Mouse (Mus musculus) MEL (cell line): ENCODE measurements around the gene Tmod1. TPM values are rescaled to one million over a fixed set of nuclear protein-coding genes. Genes with fewer than 3 reads are reported as not detected.

ENCODE experiments used
- DNase-seq: peaks from one replicate; pipeline ENCODE4 v3.0.0; 2011; ENCODE audit warnings: low read depth, low spot score
- H3K27ac ChIP-seq: 2 replicates; pipeline ENCODE4 v1.5.1; 2012; ENCODE audit warnings: low read depth, mild to moderate bottlenecking, control low read depth, low read length, moderate library complexity; ENCODE audit not compliant: control insufficient read depth
- H3K27me3 ChIP-seq, 2 experiments: fragments of 150-350 bp in 1 of 2; sonication (generic) in 1 of 2; 2 replicates each; pipeline ENCODE4 v1.6.1; 2012; ENCODE audit warnings: low read length in 2 of 2, mild to moderate bottlenecking in 2 of 2, improper control_type of control experiment in 1 of 2, moderate library complexity in 1 of 2; ENCODE audit not compliant: insufficient read depth in 2 of 2, control insufficient read depth in 1 of 2
- H3K36me3 ChIP-seq, 2 experiments: 2 replicates each; pipeline ENCODE4 v1.6.1; 2012 to 2014; ENCODE audit warnings: low read length in 2 of 2, improper control_type of control experiment in 1 of 2, inconsistent platforms in 1 of 2, mild to moderate bottlenecking in 1 of 2; ENCODE audit not compliant: insufficient read depth in 2 of 2, control insufficient read depth in 1 of 2
- H3K4me1 ChIP-seq, 2 experiments: fragments of 150-350 bp in 1 of 2; sonication (generic) in 1 of 2; 2 replicates each; pipeline ENCODE4 v1.6.1; 2012; ENCODE audit warnings: low read length in 2 of 2, improper control_type of control experiment in 1 of 2, mild to moderate bottlenecking in 1 of 2; ENCODE audit not compliant: insufficient read depth in 2 of 2, control insufficient read depth in 1 of 2
- H3K4me3 ChIP-seq, 2 experiments: fragments of 150-350 bp in 1 of 2; sonication (generic) in 1 of 2; 2 replicates each; pipeline ENCODE4 v1.5.1; 2012; ENCODE audit warnings: low read depth in 2 of 2, low read length in 2 of 2, mild to moderate bottlenecking in 2 of 2, moderate library complexity in 2 of 2, control low read depth in 1 of 2, improper control_type of control experiment in 1 of 2; ENCODE audit not compliant: control insufficient read depth in 1 of 2, insufficient read depth in 1 of 2
- H3K79me2 ChIP-seq: 2 replicates; pipeline ENCODE4 v1.6.1; 2012; ENCODE audit warnings: mild to moderate bottlenecking, low read length, moderate library complexity; ENCODE audit not compliant: control insufficient read depth, poor library complexity, insufficient read depth
- H3K9ac ChIP-seq: 2 replicates; pipeline ENCODE4 v1.6.1; 2012; ENCODE audit warnings: low read depth, mild to moderate bottlenecking, control low read depth, low read length, moderate library complexity; ENCODE audit not compliant: control insufficient read depth, poor library complexity, severe bottlenecking
- H3K9me3 ChIP-seq: fragments of 150-350 bp; sonication (generic); replicated peaks from 2 replicates; pipeline ENCODE4 v1.6.1; 2012; ENCODE audit warnings: mild to moderate bottlenecking, low read length, improper control_type of control experiment, moderate library complexity; ENCODE audit not compliant: insufficient read depth
- CHD1 ChIP-seq: IDR thresholded peaks from 2 replicates; pipeline ENCODE4 v1.6.1; 2012; ENCODE audit warnings: low read depth, mild to moderate bottlenecking, inconsistent platforms, low read length, improper control_type of control experiment
- ELF1 ChIP-seq: IDR thresholded peaks from 2 replicates; pipeline ENCODE4 v1.6.1; 2014; ENCODE audit warnings: low read depth, mild to moderate bottlenecking, inconsistent platforms, low read length, improper control_type of control experiment, moderate library complexity
- EP300 ChIP-seq, 2 experiments: IDR thresholded peaks; 2 replicates each; pipeline ENCODE4 v1.6.1; 2011; ENCODE audit warnings: improper control_type of control experiment in 2 of 2, low read length in 2 of 2, low read depth in 1 of 2, mild to moderate bottlenecking in 1 of 2
- ETS1 ChIP-seq: IDR thresholded peaks from 2 replicates; pipeline ENCODE4 v1.6.1; 2012; ENCODE audit warnings: low read depth, mild to moderate bottlenecking, inconsistent platforms, low read length, improper control_type of control experiment, moderate library complexity
- GABPA ChIP-seq: IDR thresholded peaks from 2 replicates; pipeline ENCODE4 v1.6.1; 2012; ENCODE audit warnings: low read depth, mild to moderate bottlenecking, inconsistent platforms, low read length, improper control_type of control experiment, moderate library complexity
- GATA1 ChIP-seq: IDR thresholded peaks from 2 replicates; pipeline ENCODE4 v1.6.1; 2011; ENCODE audit warnings: low read depth, low read length, improper control_type of control experiment
- JUND ChIP-seq: IDR thresholded peaks from 2 replicates; pipeline ENCODE4 v1.6.1; 2011; ENCODE audit warnings: low read depth, mild to moderate bottlenecking, improper control_type of control experiment, low read length
- MAFK ChIP-seq: IDR thresholded peaks from 2 replicates; pipeline ENCODE4 v1.6.1; 2011; ENCODE audit warnings: low read depth, mild to moderate bottlenecking, low read length, improper control_type of control experiment, borderline replicate concordance
- MAX ChIP-seq: IDR thresholded peaks from 2 replicates; pipeline ENCODE4 v1.6.1; 2011; ENCODE audit warnings: low read length, improper control_type of control experiment
- MEF2A ChIP-seq: IDR thresholded peaks from 2 replicates; pipeline ENCODE4 v1.6.1; 2014; ENCODE audit warnings: low read depth, mild to moderate bottlenecking, inconsistent platforms, low read length, improper control_type of control experiment; ENCODE audit not compliant: poor library complexity, insufficient replicate concordance, severe bottlenecking; ENCODE audit errors: extremely low read depth
- MYB ChIP-seq: IDR thresholded peaks from 2 replicates; pipeline ENCODE4 v1.6.1; 2011; ENCODE audit warnings: mild to moderate bottlenecking, low read depth, low read length, improper control_type of control experiment
- MYC ChIP-seq: IDR thresholded peaks from 2 replicates; pipeline ENCODE4 v1.6.1; 2011; ENCODE audit warnings: low read depth, mild to moderate bottlenecking, low read length, improper control_type of control experiment, moderate library complexity
- NRF1 ChIP-seq: IDR thresholded peaks from 2 replicates; pipeline ENCODE4 v1.6.1; 2014; ENCODE audit warnings: low read depth, mild to moderate bottlenecking, inconsistent platforms, low read length, improper control_type of control experiment, moderate library complexity; ENCODE audit not compliant: poor library complexity, insufficient read depth, severe bottlenecking
- POLR2A ChIP-seq, 2 experiments: IDR thresholded peaks; 2 replicates each; pipeline ENCODE4 v1.6.1; 2011 to 2012; ENCODE audit warnings: low read length in 2 of 2, mild to moderate bottlenecking in 2 of 2, control low read depth in 1 of 2, improper control_type of control experiment in 1 of 2, low read depth in 1 of 2, moderate library complexity in 1 of 2; ENCODE audit not compliant: control insufficient read depth in 1 of 2, insufficient read depth in 1 of 2, poor library complexity in 1 of 2
- POLR2AphosphoS2 ChIP-seq: IDR thresholded peaks from 2 replicates; pipeline ENCODE4 v1.6.1; 2011; ENCODE audit warnings: low read length, improper control_type of control experiment
- POLR2AphosphoS5 ChIP-seq: IDR thresholded peaks from 2 replicates; pipeline ENCODE4 v1.6.1; 2012; ENCODE audit warnings: low read depth, borderline replicate concordance, mild to moderate bottlenecking, inconsistent platforms, low read length, moderate library complexity, mixed read lengths
- RCOR1 ChIP-seq: IDR thresholded peaks from 2 replicates; pipeline ENCODE4 v1.6.1; 2012; ENCODE audit warnings: low read depth, mild to moderate bottlenecking, inconsistent platforms, low read length, improper control_type of control experiment
- SIN3A ChIP-seq: IDR thresholded peaks from 2 replicates; pipeline ENCODE4 v1.6.1; 2012; ENCODE audit warnings: low read length, improper control_type of control experiment, inconsistent platforms
- SMC3 ChIP-seq: IDR thresholded peaks from 2 replicates; pipeline ENCODE4 v1.6.1; 2011; ENCODE audit warnings: low read depth, low read length, improper control_type of control experiment
- TAL1 ChIP-seq: IDR thresholded peaks from 2 replicates; pipeline ENCODE4 v1.6.1; 2012; ENCODE audit warnings: mild to moderate bottlenecking, inconsistent platforms, low read length, moderate library complexity, mixed read lengths
- TBP ChIP-seq: IDR thresholded peaks from 2 replicates; pipeline ENCODE4 v1.8.0; 2011; ENCODE audit warnings: low read depth, low read length, improper control_type of control experiment
- TCF12 ChIP-seq: IDR thresholded peaks from 2 replicates; pipeline ENCODE4 v1.6.1; 2014; ENCODE audit warnings: low read depth, mild to moderate bottlenecking, inconsistent platforms, low read length, improper control_type of control experiment, moderate library complexity
- UBTF ChIP-seq: IDR thresholded peaks from 2 replicates; pipeline ENCODE4 v1.6.1; 2012; ENCODE audit warnings: low read depth, mild to moderate bottlenecking, inconsistent platforms, low read length, improper control_type of control experiment, moderate library complexity, borderline replicate concordance; ENCODE audit not compliant: insufficient read depth
- USF2 ChIP-seq, 2 experiments: IDR thresholded peaks; 2 replicates each; pipeline ENCODE4 v1.6.1; 2011 to 2012; ENCODE audit warnings: improper control_type of control experiment in 2 of 2, low read length in 2 of 2, borderline replicate concordance in 1 of 2, inconsistent platforms in 1 of 2, low read depth in 1 of 2, mild to moderate bottlenecking in 1 of 2; ENCODE audit not compliant: insufficient read depth in 1 of 2
- ZC3H11A ChIP-seq: IDR thresholded peaks from 2 replicates; pipeline ENCODE4 v1.6.1; 2012; ENCODE audit warnings: low read depth, mild to moderate bottlenecking, inconsistent platforms, low read length, improper control_type of control experiment
- ZKSCAN1 ChIP-seq: IDR thresholded peaks from 2 replicates; pipeline ENCODE4 v1.6.1; 2012; ENCODE audit warnings: low read depth, mild to moderate bottlenecking, inconsistent platforms, low read length, improper control_type of control experiment, moderate library complexity
- ZMIZ1 ChIP-seq: IDR thresholded peaks from 2 replicates; pipeline ENCODE4 v1.6.1; 2012; ENCODE audit warnings: low read depth, mild to moderate bottlenecking, inconsistent platforms, low read length, improper control_type of control experiment, moderate library complexity
- ZNF384 ChIP-seq: IDR thresholded peaks from 2 replicates; pipeline ENCODE4 v1.6.1; 2012; ENCODE audit warnings: low read depth, mild to moderate bottlenecking, inconsistent platforms, low read length, improper control_type of control experiment
- polyA plus RNA-seq, 2 experiments: library from polyadenylated mRNA; stranded (reverse) in 1 of 2; unstranded in 1 of 2; fragments of >175 nt in 1 of 2; fragments of >200 nt in 1 of 2; gene quantifications; 2 replicates each; pipeline versions ENCODE4 v1.2.1 to v1.2.4; 2012; ENCODE audit warnings: low replicate concordance in 2 of 2, low read depth in 1 of 2; ENCODE audit not compliant: insufficient read length in 2 of 2, insufficient read depth in 1 of 2, missing spikeins in 1 of 2
- total RNA-seq: library from RNA; depleted of rRNA; stranded (reverse); fragments of 300-350 nt; gene quantifications from 2 replicates; pipeline ENCODE4 v1.2.3, GENCODE M21; 2012

The Tmod1 gene
- total and polyA plus RNA-seq, 3 experiments: 2.3 to 8.1 TPM; not detected in 1

DNA sequence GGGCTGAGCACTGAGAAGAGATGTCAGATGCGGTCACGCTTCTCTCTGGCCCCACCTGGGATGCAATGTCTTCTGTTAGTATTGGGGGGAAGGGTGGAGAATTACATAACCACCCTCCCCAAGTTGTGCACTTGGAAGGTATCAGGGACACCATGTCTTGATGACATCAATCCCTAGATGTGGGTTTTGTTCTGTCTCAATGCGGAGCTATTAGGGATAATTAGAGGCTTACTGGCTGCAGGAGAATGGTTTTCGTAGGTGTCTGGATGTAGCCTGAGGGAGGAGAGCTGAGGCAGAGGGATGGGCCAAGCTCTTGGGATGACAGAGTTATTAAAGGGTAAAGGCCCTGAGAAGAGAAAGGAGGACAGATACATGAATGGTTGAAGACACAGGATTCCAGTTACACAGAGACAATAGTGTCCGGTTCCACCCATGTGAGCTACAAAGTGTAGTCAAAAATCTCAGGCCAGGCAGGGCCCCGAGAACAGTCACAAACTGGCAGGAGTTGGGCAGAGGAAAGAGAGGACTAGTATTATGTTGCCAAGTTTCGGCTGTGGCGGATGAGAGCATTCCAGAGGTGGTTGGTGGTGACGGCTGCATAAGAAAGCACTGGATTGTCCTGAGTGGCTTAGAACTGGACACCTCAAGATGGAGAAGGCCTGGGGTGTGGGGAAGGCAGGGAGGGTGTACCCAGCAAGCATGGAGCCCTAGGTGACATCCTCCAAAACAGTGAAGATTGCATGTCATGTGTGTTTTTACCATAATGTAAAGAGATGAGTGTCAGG, 14.8 kb downstream of the Tmod1 start:
- Histone ChIP-seq H3K36me3 (no peaks in the 10 kb centered on the region), H3K9me3 (no peaks in the 10 kb centered on the region), H3K4me3 (no peak overlapping the region), H3K9ac (no peak overlapping the region)
- TF ChIP-seq JUND (no peak), MYB (no peak), ETS1 (no peak), POLR2AphosphoS5 (no peak), ELF1 (no peak), SIN3A (no peak), MYC (no peak), EP300 (IDR thresholded peaks at IDR 0.05; ENCODE audit: low read depth in 1 of 2, low read length in 2 of 2) (no peak), ZMIZ1 (no peak), POLR2A (IDR thresholded peaks at IDR 0.05; ENCODE audit: control insufficient read depth in 1 of 2, insufficient read depth in 1 of 2, low read depth in 1 of 2, low read length in 2 of 2, poor library complexity in 1 of 2) (no peak), ZNF384 (no peak), NRF1 (no peak)
- TF ChIP-seq, all 39 proteins: peak for 0
- H3K27me3 ChIP-seq: no peaks in the 10 kb centered on the region
- H3K79me2 ChIP-seq: no peaks in the 10 kb centered on the region
- no peak overlapping the region for H3K27ac ChIP-seq
- H3K4me1 ChIP-seq: no peaks in the 10 kb centered on the region
- DNase-seq: no peak

- Histone ChIP-seq H3K36me3 (no peaks in the 10 kb centered on the region), H3K79me2 (no peaks in the 10 kb centered on the region), H3K4me3 (no peak overlapping the region), H3K27ac (no peak overlapping the region), H3K9me3 (no peaks in the 10 kb centered on the region), H3K9ac (no peak overlapping the region), H3K27me3 (no peaks in the 10 kb centered on the region), H3K4me1 (no peaks in the 10 kb centered on the region)
- TF ChIP-seq RCOR1 (no peak), CHD1 (no peak), GABPA (no peak), MAX (no peak), ZC3H11A (no peak), SMC3 (no peak), ELF1 (no peak), TAL1 (no peak), UBTF (no peak), GATA1 (no peak), MAFK (no peak), MYC (no peak), USF2 (IDR thresholded peaks at IDR 0.05; ENCODE audit: borderline replicate concordance in 1 of 2, insufficient read depth in 1 of 2, low read depth in 1 of 2, low read length in 2 of 2) (no peak), POLR2AphosphoS5 (no peak), ZKSCAN1 (no peak), POLR2AphosphoS2 (no peak), MEF2A (no peak), TBP (no peak), TCF12 (no peak)
- DNase-seq: no peak
These were observed 17.4 kb downstream of the Tmod1 start for GRCm38 (mm10) chr4:46056163-46056562.
